In the genomic region with DNA sequence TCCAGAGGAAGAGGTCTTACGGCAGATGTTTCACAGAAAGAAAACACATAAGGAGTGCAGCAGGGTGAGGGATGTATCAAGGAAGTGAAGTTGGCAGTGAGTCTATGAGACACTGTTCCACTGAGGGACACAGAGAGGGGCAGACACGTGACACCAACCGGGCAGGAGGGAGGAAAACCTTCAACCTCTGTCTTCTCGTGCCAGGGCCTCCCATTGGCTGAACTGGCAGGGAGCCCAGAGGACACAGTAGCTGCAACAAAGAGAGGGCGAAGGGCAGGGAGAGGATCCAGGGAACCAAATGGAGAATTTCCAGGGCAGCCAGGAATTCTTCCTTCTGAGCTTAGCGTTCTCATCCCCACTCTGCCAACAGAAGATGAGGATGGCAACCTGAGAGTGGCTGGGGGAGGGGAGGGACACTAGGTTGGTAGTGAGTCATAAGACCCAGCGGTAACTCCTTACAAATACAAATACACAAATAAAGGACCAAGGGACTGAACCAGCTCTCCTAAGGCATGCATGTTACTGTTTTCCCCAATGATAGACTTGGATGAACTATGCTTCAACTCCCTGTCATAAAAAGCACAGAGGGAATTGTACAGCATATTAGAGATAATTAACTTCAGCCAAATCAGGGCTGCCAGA, we compare ENCODE assay signal across 8 mouse cellular contexts. TPM values are rescaled to one million over a fixed set of nuclear protein-coding genes. Genes with fewer than 3 reads are reported as not detected.
DNase-seq lines count a peak whose midpoint lies in the region; ATAC-seq and TF ChIP-seq lines count a peak whose summit lies in the region.

No protein-coding gene starts in this region.

- no peak overlapping the region for H3K27ac ChIP-seq in embryonic facial prominence, embryonic 15.5 days (replicated peaks)
- H3K27ac ChIP-seq in heart, embryonic 15.5 days, result peak overlapping the region; percentile 83

- TF ChIP-seq POLR2A in lung, adult 2 months (IDR thresholded peaks at IDR 0.05; ENCODE audit: borderline replicate concordance, extremely low read depth, low read depth, low read length), result no peak

- no peak overlapping the region for H3K9ac ChIP-seq in embryonic facial prominence, embryonic 15.5 days
- no peak overlapping the region for H3K9ac ChIP-seq in heart, embryonic 15.5 days

- H3K4me2 ChIP-seq in embryonic facial prominence, embryonic 15.5 days (replicated peaks), result no peak overlapping the region
- H3K4me2 ChIP-seq in heart, embryonic 15.5 days, result peak overlapping the region; percentile 10

- H3K36me3 ChIP-seq in megakaryocyte, embryonic 14.5 days (replicated peaks; ENCODE audit: low read length), result no peaks in the 10 kb centered on the region
- H3K36me3 ChIP-seq in embryonic facial prominence, embryonic 15.5 days, result no peaks in the 10 kb centered on the region
- no peaks in the 10 kb centered on the region for H3K36me3 ChIP-seq in heart, embryonic 15.5 days

- no peak for ATAC-seq in megakaryocyte, adult 5-6 weeks (ENCODE audit: poor library complexity, severe bottlenecking)
- ATAC-seq in embryonic facial prominence, embryonic 15.5 days (ENCODE audit: insufficient number of reproducible peaks, low FRiP score, low TSS enrichment, low read depth), result peak; percentile 61; the same call in 1 of the 2 replicates
- ATAC-seq in heart, embryonic 15.5 days (replicated peaks; ENCODE audit: insufficient number of reproducible peaks, insufficient read depth, low FRiP score, low read depth), result peak; percentile 74

- H3K9me3 ChIP-seq in megakaryocyte, embryonic 14.5 days, result no peaks in the 10 kb centered on the region
- H3K9me3 ChIP-seq in embryonic facial prominence, embryonic 15.5 days (replicated peaks), result no peaks in the 10 kb centered on the region
- H3K9me3 ChIP-seq in heart, embryonic 15.5 days (replicated peaks), result no peaks in the 10 kb centered on the region

- peaks cover 96% of the 10 kb centered on the region for H3K4me1 ChIP-seq in megakaryocyte, embryonic 14.5 days
- peaks cover 5% of the 10 kb centered on the region for H3K4me1 ChIP-seq in embryonic facial prominence, embryonic 15.5 days
- H3K4me1 ChIP-seq in heart, embryonic 15.5 days (replicated peaks), result peaks cover 24% of the 10 kb centered on the region
- H3K4me1 ChIP-seq in lung, adult 2 months (ENCODE audit: control insufficient read depth, insufficient read depth, low read length), result peaks cover 7% of the 10 kb centered on the region

- peak overlapping the region; percentile 51 for H3K4me3 ChIP-seq in megakaryocyte, embryonic 14.5 days (replicated peaks)
- no peak overlapping the region for H3K4me3 ChIP-seq in embryonic facial prominence, embryonic 15.5 days (replicated peaks)
- no peak overlapping the region for H3K4me3 ChIP-seq in heart, embryonic 15.5 days
- H3K4me3 ChIP-seq in lung, adult 2 months (replicated peaks; ENCODE audit: extremely low read depth, low read depth, low read length), result no peak overlapping the region

- peak; percentile 92 for DNase-seq in kidney, postnatal 10 days
- DNase-seq in lung, adult 2 months, result peak; percentile 34
- DNase-seq in right cerebral cortex, adult 2 months (ENCODE audit: low spot score in 2 of 2), result peak; percentile 54 to 67
- no peak for DNase-seq in natural killer cell, adult 2 months (ENCODE audit: low spot score in 2 of 2)

- H3K27me3 ChIP-seq in megakaryocyte, embryonic 14.5 days (replicated peaks), result no peaks in the 10 kb centered on the region
- no peaks in the 10 kb centered on the region for H3K27me3 ChIP-seq in embryonic facial prominence, embryonic 15.5 days
- H3K27me3 ChIP-seq in heart, embryonic 15.5 days, result no peaks in the 10 kb centered on the region

- no peak for TF ChIP-seq CTCF in lung, adult 2 months (IDR thresholded peaks at IDR 0.05; ENCODE audit: insufficient read depth, low read length)

- 44% methylated on average over 7 of the region's 7 CpGs for WGBS in embryonic facial prominence, embryonic 15.5 days
- 30% methylated on average over 7 of the region's 7 CpGs for WGBS in heart, embryonic 15.5 days
- 18% methylated on average over 7 of the region's 7 CpGs for WGBS in lung, adult 2 months

RNA-seq across cellular contexts. Expression of a gene that starts 33.4 kb away (rescaled TPM):
- 3.9 and 4.8 TPM in 2 replicates for polyA plus RNA-seq in megakaryocyte, embryonic 14.5 days (2012; ENCODE audit: insufficient read depth, low replicate concordance)
- 25.3 and 27.1 TPM in 2 replicates for total RNA-seq in megakaryocyte, adult 5-6 weeks (2015)
- 17.7 and 22.8 TPM in 2 replicates for total RNA-seq in megakaryocyte, adult 5-6 weeks (2017)
- 3.4 and 3.8 TPM in 2 replicates for polyA plus RNA-seq in embryonic facial prominence, embryonic 15.5 days (2015; fragmentation: Nextera tagmentation; extraction: Ambion mirVana)
- 5.9 and 6.4 TPM in 2 replicates for polyA plus RNA-seq in heart, embryonic 15.5 days (2015; fragmentation: Nextera tagmentation; extraction: Ambion mirVana)
- 13.4 and 17.4 TPM in 2 replicates for polyA plus RNA-seq in lung, adult 2 months (2012; rRNA removed)

Comparison
In these comparisons a context has a peak if more than half of its experiments do, and no peak if none do; other contexts are left out.
1. DNase-seq: peak in kidney, postnatal 10 days (single experiment), lung, adult 2 months (single experiment) and right cerebral cortex, adult 2 months (2 of 2); none in natural killer cell, adult 2 months (0 of 2).